ENCODE assay signal across 12 mouse cellular contexts in the genomic region with DNA sequence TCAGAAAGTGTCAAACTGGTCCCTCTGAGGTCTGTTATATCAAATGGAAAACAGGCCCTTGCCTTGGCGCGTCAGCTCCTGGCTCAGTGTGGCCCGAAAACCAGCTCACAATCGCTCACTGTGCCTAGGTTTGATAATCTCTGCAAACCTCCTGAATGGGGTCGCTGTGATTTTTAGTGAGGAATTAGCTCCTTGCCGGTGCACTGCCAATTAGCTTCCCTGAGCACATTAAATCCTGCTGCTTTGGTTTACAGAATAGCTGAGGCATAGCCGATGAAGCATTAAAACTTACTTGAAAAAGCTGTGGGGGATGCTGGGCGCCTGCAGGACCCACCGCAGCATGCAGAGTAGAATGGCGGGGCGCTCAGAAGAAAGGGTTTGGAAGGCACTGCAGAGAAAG. TPM values are rescaled to one million over a fixed set of nuclear protein-coding genes. Genes with fewer than 3 reads are reported as not detected.
DNase-seq lines count a peak whose midpoint lies in the region; ATAC-seq and TF ChIP-seq lines count a peak whose summit lies in the region.
"Had no signal": no experiment of that assay in that cellular context is flagged by ENCODE, and none has a peak within 500 bp of the region (broad histone marks: within the 10 kb centered on the region; RNA-seq: fewer than 3 reads in every experiment).

No protein-coding gene starts in this region.

- H3K9me3 ChIP-seq in E14TG2a.4 (ENCODE audit: low read length): peaks cover 2% of the 10 kb centered on the region; the same call in 1 of the 2 replicates
- H3K9me3 ChIP-seq in forebrain, embryonic 11.5 days (ENCODE audit: control insufficient read depth, low read length): no peaks in the 10 kb centered on the region
- H3K9me3 ChIP-seq in limb, embryonic 12.5 days: no peaks in the 10 kb centered on the region
- H3K9me3 ChIP-seq in liver, postnatal 0 days (ENCODE audit: low read length): no peaks in the 10 kb centered on the region
- H3K9me3 ChIP-seq: intestine, embryonic 15.5 days; liver, embryonic 13.5 days; stomach, embryonic 15.5 days had no signal

- no peaks in the 10 kb centered on the region for H3K36me3 ChIP-seq in E14TG2a.4 (ENCODE audit: insufficient read depth, low read length)
- no peaks in the 10 kb centered on the region for H3K36me3 ChIP-seq in forebrain, embryonic 11.5 days (ENCODE audit: control insufficient read depth, insufficient read depth, low read length)
- no peaks in the 10 kb centered on the region for H3K36me3 ChIP-seq in limb, embryonic 12.5 days
- H3K36me3 ChIP-seq in liver, postnatal 0 days (replicated peaks; ENCODE audit: insufficient read depth, low read length): no peaks in the 10 kb centered on the region
- H3K36me3 ChIP-seq: intestine, embryonic 15.5 days; liver, embryonic 13.5 days; stomach, embryonic 15.5 days had no signal

- peak; percentile 88 for ATAC-seq in forebrain, embryonic 11.5 days (replicated peaks; ENCODE audit: low FRiP score)
- ATAC-seq in limb, embryonic 12.5 days (ENCODE audit: insufficient number of reproducible peaks, insufficient read depth, low FRiP score, low TSS enrichment, low read depth): peak; percentile 58; the same call in 1 of the 2 replicates
- no peak for ATAC-seq in liver, postnatal 0 days
- ATAC-seq: intestine, embryonic 15.5 days had no signal

- H3K4me1 ChIP-seq in E14TG2a.4 (replicated peaks; ENCODE audit: low read depth, low read length): peaks cover 16% of the 10 kb centered on the region
- H3K4me1 ChIP-seq in forebrain, embryonic 11.5 days (replicated peaks; ENCODE audit: control insufficient read depth, insufficient read depth, low read length): peaks cover 26% of the 10 kb centered on the region
- peaks cover 42% of the 10 kb centered on the region for H3K4me1 ChIP-seq in limb, embryonic 12.5 days (replicated peaks)
- H3K4me1 ChIP-seq in liver, postnatal 0 days (ENCODE audit: insufficient read depth): no peaks in the 10 kb centered on the region
- H3K4me1 ChIP-seq: intestine, embryonic 15.5 days; liver, embryonic 13.5 days; stomach, embryonic 15.5 days had no signal

- no peak for TF ChIP-seq EP300 in liver, postnatal 0 days (IDR thresholded peaks at IDR 0.05; ENCODE audit: low read depth)

- TF ChIP-seq CTCF in E14TG2a.4 (conservative IDR thresholded peaks at IDR 0.05; ENCODE audit: low read length): no peak
- TF ChIP-seq CTCF in liver, postnatal 0 days (IDR thresholded peaks at IDR 0.05; ENCODE audit: low read depth): no peak

- peak overlapping the region; percentile 43; the same call in 1 of the 2 replicates for H3K4me3 ChIP-seq in E14TG2a.4 (replicated peaks; ENCODE audit: low read length)
- no peak overlapping the region for H3K4me3 ChIP-seq in forebrain, embryonic 11.5 days (ENCODE audit: low read depth, low read length)
- no peak overlapping the region for H3K4me3 ChIP-seq in limb, embryonic 12.5 days (replicated peaks)
- no peak overlapping the region for H3K4me3 ChIP-seq in liver, postnatal 0 days (ENCODE audit: low read depth, low read length)
- H3K4me3 ChIP-seq: intestine, embryonic 15.5 days; liver, embryonic 13.5 days; stomach, embryonic 15.5 days had no signal

- peak overlapping the region; percentile 36 for H3K4me2 ChIP-seq in forebrain, embryonic 11.5 days (ENCODE audit: low read depth, low read length, severe bottlenecking)
- H3K4me2 ChIP-seq in limb, embryonic 12.5 days: peak overlapping the region; percentile 33
- no peak overlapping the region for H3K4me2 ChIP-seq in liver, postnatal 0 days (ENCODE audit: low read depth, low read length)
- H3K4me2 ChIP-seq: intestine, embryonic 15.5 days; liver, embryonic 13.5 days; stomach, embryonic 15.5 days had no signal

- no peak overlapping the region for H3K9ac ChIP-seq in forebrain, embryonic 11.5 days (ENCODE audit: low read length)
- H3K9ac ChIP-seq in limb, embryonic 12.5 days (replicated peaks): no peak overlapping the region
- no peak overlapping the region for H3K9ac ChIP-seq in liver, postnatal 0 days (replicated peaks)
- H3K9ac ChIP-seq: intestine, embryonic 15.5 days; liver, embryonic 13.5 days; stomach, embryonic 15.5 days had no signal

- peak; percentile 14 to 23 for DNase-seq in cerebellum, postnatal 10 days
- no peak for DNase-seq in cerebellum, adult 11 months
- DNase-seq in forebrain, embryonic 11.5 days (ENCODE audit: low spot score): peak; percentile 78
- DNase-seq in c-Kit-positive CD71-positive TER-119-positive erythroid progenitor cells, embryonic 14.5 days (ENCODE audit: low spot score): no peak
- DNase-seq in heart, adult 8-10 months (ENCODE audit: low spot score): no peak
- no peak for DNase-seq in liver, postnatal 0 days
- DNase-seq: cerebellum, adult 11-12 months; liver, embryonic 13.5 days had no signal

- H3K27me3 ChIP-seq in E14TG2a.4 (ENCODE audit: insufficient read depth, low read length): peaks cover 24% of the 10 kb centered on the region
- H3K27me3 ChIP-seq in forebrain, embryonic 11.5 days (ENCODE audit: control insufficient read depth, insufficient read depth, low read length): peaks cover 21% of the 10 kb centered on the region; the same call in 1 of the 2 replicates
- peaks cover 4% of the 10 kb centered on the region; the same call in 1 of the 2 replicates for H3K27me3 ChIP-seq in limb, embryonic 12.5 days
- no peaks in the 10 kb centered on the region for H3K27me3 ChIP-seq in liver, postnatal 0 days (ENCODE audit: insufficient read depth, low read length)
- H3K27me3 ChIP-seq: intestine, embryonic 15.5 days; liver, embryonic 13.5 days; stomach, embryonic 15.5 days had no signal

- 3% methylated on average over 11 of the region's 11 CpGs for WGBS in forebrain, embryonic 11.5 days
- 11% methylated on average over 11 of the region's 11 CpGs for WGBS in limb, embryonic 12.5 days
- 19% methylated on average over 11 of the region's 11 CpGs for WGBS in liver, postnatal 0 days (ENCODE audit: insufficient replicate concordance)

- peak overlapping the region; percentile 1; the same call in 1 of the 2 replicates for H3K27ac ChIP-seq in forebrain, embryonic 11.5 days (ENCODE audit: low read depth, low read length)
- H3K27ac ChIP-seq in limb, embryonic 12.5 days: peak overlapping the region; percentile 91
- H3K27ac ChIP-seq in liver, postnatal 0 days (ENCODE audit: low read depth): no peak overlapping the region
- H3K27ac ChIP-seq: intestine, embryonic 15.5 days; liver, embryonic 13.5 days; stomach, embryonic 15.5 days had no signal

RNA-seq across cellular contexts. Expression of gene Dbx2, which starts 15.4 kb away (rescaled TPM):
- 0.44 and 1.3 TPM in 2 replicates for polyA plus RNA-seq in forebrain, embryonic 11.5 days (2014; fragmentation: Nextera tagmentation; extraction: Ambion mirVana)
- 7.5 and 9.0 TPM in 2 replicates for polyA plus RNA-seq in limb, embryonic 12.5 days (2016; fragmentation: Nextera tagmentation; extraction: Ambion mirVana)
- not detected for total RNA-seq in heart, adult 8-10 months (2022)
- polyA plus RNA-seq in liver, postnatal 0 days (2015; fragmentation: Nextera tagmentation; extraction: Ambion mirVana): not detected in 2 replicates
- polyA plus RNA-seq: liver, embryonic 13.5 days had no signal

Comparison
In these comparisons a context has a peak if more than half of its experiments do, and no peak if none do; other contexts are left out.
1. DNase-seq: peak in cerebellum, postnatal 10 days (2 of 2) and forebrain, embryonic 11.5 days (single experiment); none in cerebellum, adult 11 months (single experiment), c-Kit-positive CD71-positive TER-119-positive erythroid progenitor cells, embryonic 14.5 days (single experiment), heart, adult 8-10 months (single experiment) and liver, postnatal 0 days (single experiment).